11 mouse cellular contexts compared by ENCODE assay signal in genomic region chr8:87064250-87064747, GRCm38 (mm10).
DNase-seq lines count a peak whose midpoint lies in the region; ATAC-seq and TF ChIP-seq lines count a peak whose summit lies in the region.
"Had no signal": no experiment of that assay in that cellular context is flagged by ENCODE, and none has a peak within 500 bp of the region (broad histone marks: within the 10 kb centered on the region; RNA-seq: fewer than 3 reads in every experiment).

No protein-coding gene starts in this region.

- TF ChIP-seq CTCF in stomach, postnatal 0 days (IDR thresholded peaks at IDR 0.05; ENCODE audit: low read depth) = no peak

- 48% methylated on average over 12 of the region's 12 CpGs for WGBS in midbrain, embryonic 13.5 days
- WGBS in midbrain, embryonic 11.5 days = 75% methylated on average over 12 of the region's 12 CpGs
- 9% methylated on average over 12 of the region's 12 CpGs for WGBS in forebrain, embryonic 13.5 days
- 71% methylated on average over 12 of the region's 12 CpGs for WGBS in stomach, postnatal 0 days

- H3K9ac ChIP-seq in midbrain, embryonic 13.5 days (replicated peaks) = no peak overlapping the region
- no peak overlapping the region for H3K9ac ChIP-seq in midbrain, embryonic 11.5 days (ENCODE audit: low read length)
- H3K9ac ChIP-seq in forebrain, embryonic 13.5 days = no peak overlapping the region
- no peak overlapping the region for H3K9ac ChIP-seq in stomach, postnatal 0 days (ENCODE audit: low read length)

- ATAC-seq in midbrain, embryonic 13.5 days = peak; percentile 75
- ATAC-seq in midbrain, embryonic 11.5 days (ENCODE audit: low FRiP score) = no peak
- ATAC-seq in forebrain, embryonic 13.5 days = peak; percentile 82
- no peak for ATAC-seq in stomach, postnatal 0 days (ENCODE audit: low FRiP score, low TSS enrichment)

- DNase-seq in midbrain, embryonic 11.5 days (ENCODE audit: low spot score, missing footprints) = no peak
- DNase-seq in layer of hippocampus, adult 9-11 months = peak; percentile 38
- peak; percentile 57 for DNase-seq in retina, embryonic 14.5 days (ENCODE audit: low spot score)
- no peak for DNase-seq in stomach, postnatal 0 days (ENCODE audit: low spot score)
- no peak for DNase-seq in embryo, embryonic 9.5 days (ENCODE audit: extremely low spot score)
- DNase-seq in testis, postnatal 14 days (ENCODE audit: low spot score) = no peak
- DNase-seq: kidney, adult 11 months had no signal

- H3K4me3 ChIP-seq in midbrain, embryonic 13.5 days (replicated peaks) = no peak overlapping the region
- no peak overlapping the region for H3K4me3 ChIP-seq in midbrain, embryonic 11.5 days (ENCODE audit: low read depth, low read length)
- H3K4me3 ChIP-seq in forebrain, embryonic 13.5 days = no peak overlapping the region
- H3K4me3 ChIP-seq in stomach, postnatal 0 days (ENCODE audit: low read depth, low read length) = no peak overlapping the region
- H3K4me3 ChIP-seq: myocyte had no signal

- H3K9me3 ChIP-seq in midbrain, embryonic 13.5 days = no peaks in the 10 kb centered on the region
- no peaks in the 10 kb centered on the region; the same call in 1 of the 2 replicates for H3K9me3 ChIP-seq in midbrain, embryonic 11.5 days (ENCODE audit: control insufficient read depth, low read length)
- no peaks in the 10 kb centered on the region for H3K9me3 ChIP-seq in forebrain, embryonic 13.5 days (replicated peaks)
- no peaks in the 10 kb centered on the region for H3K9me3 ChIP-seq in stomach, postnatal 0 days (ENCODE audit: control insufficient read depth, low read length)

- H3K4me2 ChIP-seq in midbrain, embryonic 13.5 days (replicated peaks) = no peak overlapping the region
- H3K4me2 ChIP-seq in midbrain, embryonic 11.5 days = no peak overlapping the region
- H3K4me2 ChIP-seq in forebrain, embryonic 13.5 days = peak overlapping the region; percentile 27
- H3K4me2 ChIP-seq in stomach, postnatal 0 days (replicated peaks; ENCODE audit: low read depth) = no peak overlapping the region
- H3K4me2 ChIP-seq: liver, embryonic 11.5 days had no signal

- H3K4me1 ChIP-seq in midbrain, embryonic 13.5 days (replicated peaks) = peaks cover 12% of the 10 kb centered on the region
- H3K4me1 ChIP-seq in midbrain, embryonic 11.5 days (ENCODE audit: control insufficient read depth, insufficient read depth, low read length) = no peaks in the 10 kb centered on the region
- peaks cover 26% of the 10 kb centered on the region for H3K4me1 ChIP-seq in forebrain, embryonic 13.5 days
- H3K4me1 ChIP-seq in stomach, postnatal 0 days (replicated peaks; ENCODE audit: control insufficient read depth, insufficient read depth) = no peaks in the 10 kb centered on the region

- H3K27me3 ChIP-seq in midbrain, embryonic 13.5 days = no peaks in the 10 kb centered on the region
- no peaks in the 10 kb centered on the region for H3K27me3 ChIP-seq in midbrain, embryonic 11.5 days (ENCODE audit: control insufficient read depth, insufficient read depth, low read length)
- no peaks in the 10 kb centered on the region for H3K27me3 ChIP-seq in forebrain, embryonic 13.5 days
- no peaks in the 10 kb centered on the region for H3K27me3 ChIP-seq in stomach, postnatal 0 days (ENCODE audit: control insufficient read depth, insufficient read depth, low read length)

- H3K36me3 ChIP-seq in midbrain, embryonic 13.5 days = no peaks in the 10 kb centered on the region
- no peaks in the 10 kb centered on the region for H3K36me3 ChIP-seq in midbrain, embryonic 11.5 days (ENCODE audit: control insufficient read depth, insufficient read depth, low read length)
- no peaks in the 10 kb centered on the region for H3K36me3 ChIP-seq in forebrain, embryonic 13.5 days (ENCODE audit: poor library complexity, severe bottlenecking)
- H3K36me3 ChIP-seq in stomach, postnatal 0 days (ENCODE audit: control insufficient read depth, insufficient read depth, low read length) = no peaks in the 10 kb centered on the region

- no peak for TF ChIP-seq EP300 in stomach, postnatal 0 days (optimal IDR thresholded peaks at IDR 0.05)

- peak overlapping the region; percentile 57 for H3K27ac ChIP-seq in midbrain, embryonic 13.5 days
- H3K27ac ChIP-seq in midbrain, embryonic 11.5 days (ENCODE audit: low read depth, low read length) = no peak overlapping the region
- H3K27ac ChIP-seq in forebrain, embryonic 13.5 days = peak overlapping the region; percentile 46
- no peak overlapping the region for H3K27ac ChIP-seq in stomach, postnatal 0 days (replicated peaks)

Comparison
In these comparisons a context has a peak if more than half of its experiments do, and no peak if none do; other contexts are left out.
1. ATAC-seq: peak in midbrain, embryonic 13.5 days (single experiment) and forebrain, embryonic 13.5 days (single experiment); none in midbrain, embryonic 11.5 days (single experiment) and stomach, postnatal 0 days (single experiment).
2. H3K27ac ChIP-seq: peak in midbrain, embryonic 13.5 days (single experiment) and forebrain, embryonic 13.5 days (single experiment); none in midbrain, embryonic 11.5 days (single experiment) and stomach, postnatal 0 days (single experiment).
3. DNase-seq: peak in layer of hippocampus, adult 9-11 months (single experiment) and retina, embryonic 14.5 days (single experiment); none in midbrain, embryonic 11.5 days (single experiment), stomach, postnatal 0 days (single experiment), embryo, embryonic 9.5 days (single experiment) and testis, postnatal 14 days (single experiment).